Mouse (Mus musculus): ENCODE measurements around the gene Evx2. TPM values are rescaled to one million over a fixed set of nuclear protein-coding genes. Genes with fewer than 3 reads are reported as not detected.

Gene Evx2
- total RNA-seq (2023) = not detected

GRCm38 (mm10) chr2:74659507-74660005, at the start of gene Evx2:
Evx2 (minus strand) TSS chr2:74659557.

GRCm38 (mm10) chr2:74704393-74704998, 45.1 kb upstream of the Evx2 start, which contains the start of gene Hoxd8:
Hoxd8 (plus strand) TSS chr2:74704615.

GRCm38 (mm10) chr2:74697567-74698121, 38.3 kb upstream of the Evx2 start, which contains the start of gene Hoxd9:
Hoxd9 (plus strand) TSS chr2:74697727.

GRCm38 (mm10) chr2:74691022-74691951, 31.9 kb upstream of the Evx2 start, which contains the start of gene Hoxd10:
Hoxd10 (plus strand) TSS chr2:74691924.

GRCm38 (mm10) chr2:74678891-74679595, 19.7 kb upstream of the Evx2 start, which contains the start of gene Hoxd11:
Hoxd11 (plus strand) TSS chr2:74679557.

GRCm38 (mm10) chr2:74674881-74675665, 15.7 kb upstream of the Evx2 start, which contains the start of gene Hoxd12:
Hoxd12 (plus strand) TSS chr2:74675013.

GRCm38 (mm10) chr2:74667842-74668357, 8.5 kb upstream of the Evx2 start, which contains the start of gene Hoxd13:
Hoxd13 (plus strand) TSS chr2:74668310.

Other genes with a start within 250 kb of the Evx2 start
- 35.0 TPM for gene Lnpk, start 80.1 kb downstream of the Evx2 start, total RNA-seq (2023)
- gene Hoxd13, start 8.8 kb upstream of the Evx2 start, total RNA-seq (2023) = not detected
- gene Hoxd12, start 15.5 kb upstream of the Evx2 start, total RNA-seq (2023) = not detected
- gene Hoxd11, start 20.0 kb upstream of the Evx2 start, total RNA-seq (2023) = not detected
- gene Hoxd10, start 32.4 kb upstream of the Evx2 start, total RNA-seq (2023) = not detected
- gene Hoxd9, start 38.2 kb upstream of the Evx2 start, total RNA-seq (2023) = not detected
- not detected for gene Hoxd8, start 45.1 kb upstream of the Evx2 start, total RNA-seq (2023)
- gene Hoxd3, start 52.4 kb upstream of the Evx2 start, total RNA-seq (2023) = not detected
- gene Hoxd4, start 52.4 kb upstream of the Evx2 start, total RNA-seq (2023) = not detected
- gene Gm28230, start 67.2 kb upstream of the Evx2 start, total RNA-seq (2023) = not detected
- not detected for gene Hoxd1, start 103.4 kb upstream of the Evx2 start, total RNA-seq (2023)
- 18.6 TPM for gene Mtx2, start 166.2 kb upstream of the Evx2 start, total RNA-seq (2023)

All from CD4-positive naive resting alpha-beta T cell, adult 76 days (primary cell).